Mouse (Mus musculus) olfactory bulb, adult 2 months (tissue): ENCODE results near the gene Asgr1. TPM values are rescaled to one million over a fixed set of nuclear protein-coding genes. Genes with fewer than 3 reads are reported as not detected.
"Not testable (repeated sequence)": the region's sequence is repeated elsewhere in the genome, so short reads cannot be mapped to it uniquely, and the experiment has no call there.

ENCODE experiments used
- H3K27ac ChIP-seq: fragments of 200-500 bp; 2 replicates; pipeline ENCODE4 v1.5.1; 2012; ENCODE audit warnings: low read depth, low read length; ENCODE audit not compliant: insufficient read depth
- H3K4me1 ChIP-seq: fragments of 200-500 bp; 2 replicates; pipeline ENCODE4 v1.6.1; 2012; ENCODE audit warnings: low read length; ENCODE audit not compliant: control insufficient read depth, insufficient read depth
- H3K4me3 ChIP-seq: fragments of 200-500 bp; 2 replicates; pipeline ENCODE4 v1.5.1; 2012; ENCODE audit warnings: mild to moderate bottlenecking, low read depth, low read length, moderate library complexity; ENCODE audit not compliant: insufficient read depth
- CTCF ChIP-seq: fragments of 200-500 bp; IDR thresholded peaks from 2 replicates; pipeline ENCODE4 v1.5.1; 2012; ENCODE audit warnings: low read depth, mild to moderate bottlenecking, low read length, moderate library complexity; ENCODE audit not compliant: insufficient read depth
- POLR2A ChIP-seq: fragments of 200-500 bp; IDR thresholded peaks from 2 replicates; pipeline ENCODE4 v1.6.1; 2012; ENCODE audit warnings: mild to moderate bottlenecking, low read depth, low read length, moderate library complexity; ENCODE audit not compliant: insufficient read depth
- WGBS: fragments of 180-500 bp; shearing (Covaris S2); methylation state at CpG from one replicate; pipeline ENCODE4 v1.1.7; 2018; 5-methylcytosine and 5-hydroxymethylcytosine counted together
- polyA plus RNA-seq: library from polyadenylated mRNA; stranded (reverse); fragments of >200 nt; gene quantifications from 2 replicates; pipeline ENCODE4 v1.2.4, GENCODE M21; 2012; ENCODE audit warnings: low replicate concordance; ENCODE audit not compliant: missing spikeins, insufficient read depth, insufficient read length

The Asgr1 gene
- polyA plus RNA-seq, 1 experiment, result not detected

GRCm38 (mm10) chr11:70053156-70053555 lies 729 bp upstream of the Asgr1 start:
- WGBS, result 50% methylated on average over 7 of the region's 7 CpGs
- Histone ChIP-seq H3K4me1 (peaks cover 7% of the 10 kb centered on the region), H3K27ac (no peak overlapping the region), H3K4me3 (no peak overlapping the region)
- no peak for TF ChIP-seq CTCF
- no peak for TF ChIP-seq POLR2A

- Histone ChIP-seq H3K4me1 (peaks cover 4% of the 10 kb centered on the region; the same call in 1 of the 2 replicates), H3K27ac (no peak overlapping the region), H3K4me3 (no peak overlapping the region)
- 22% methylated on average over 18 of the region's 18 CpGs for WGBS
- TF ChIP-seq POLR2A (no peak), CTCF (peak; percentile 57; the same call in 1 of the 2 replicates)
Measured at GRCm38 (mm10) chr11:70055618-70056214, 1.8 kb downstream of the Asgr1 start.

- 76% methylated on average over 9 of the region's 9 CpGs for WGBS
- Histone ChIP-seq H3K27ac (no peak overlapping the region), H3K4me1 (peaks cover 4% of the 10 kb centered on the region; the same call in 1 of the 2 replicates), H3K4me3 (no peak overlapping the region)
- TF ChIP-seq POLR2A (no peak), CTCF (no peak)
Measured at GRCm38 (mm10) chr11:70057805-70058204, 3.9 kb downstream of the Asgr1 start.

GRCm38 (mm10) chr11:70059930-70060329 lies 6.0 kb downstream of the Asgr1 start:
- peaks cover 4% of the 10 kb centered on the region; the same call in 1 of the 2 replicates for H3K4me1 ChIP-seq
- no peak for TF ChIP-seq CTCF
- no peak for TF ChIP-seq POLR2A
- WGBS, result 75% methylated on average over 6 of the region's 6 CpGs
- no peak overlapping the region for H3K4me3 ChIP-seq
- H3K27ac ChIP-seq, result no peak overlapping the region

- no peak for TF ChIP-seq CTCF
- TF ChIP-seq POLR2A, result no peak
- Histone ChIP-seq H3K4me1 (no peaks in the 10 kb centered on the region), H3K4me3 (no peak overlapping the region), H3K27ac (no peak overlapping the region)
- WGBS, result 70% methylated on average over 3 of the region's 3 CpGs
Measured at GRCm38 (mm10) chr11:70063053-70063452, 9.2 kb downstream of the Asgr1 start.

GRCm38 (mm10) chr11:70066701-70067100 lies 12.8 kb downstream of the Asgr1 start:
- Histone ChIP-seq H3K4me3 (no peak overlapping the region), H3K4me1 (no peaks in the 10 kb centered on the region), H3K27ac (no peak overlapping the region)
- 78% methylated on average over 4 of the region's 4 CpGs for WGBS
- no peak for TF ChIP-seq POLR2A
- no peak for TF ChIP-seq CTCF

- TF ChIP-seq CTCF (no peak), POLR2A (no peak)
- Histone ChIP-seq H3K4me3 (no peak overlapping the region), H3K4me1 (no peaks in the 10 kb centered on the region), H3K27ac (no peak overlapping the region)
- 57% methylated on average over 3 of the region's 3 CpGs for WGBS
Measured at GRCm38 (mm10) chr11:70068245-70068644, 14.4 kb downstream of the Asgr1 start.

- H3K27ac ChIP-seq, result no peak overlapping the region
- WGBS, result 63% methylated on average over 6 of the region's 6 CpGs
- H3K4me3 ChIP-seq, result no peak overlapping the region
- H3K4me1 ChIP-seq, result no peaks in the 10 kb centered on the region
- TF ChIP-seq POLR2A (no peak), CTCF (no peak)
Measured at GRCm38 (mm10) chr11:70070057-70070456, 16.2 kb downstream of the Asgr1 start.

- 80% methylated on average over 3 of the region's 3 CpGs for WGBS
- H3K27ac ChIP-seq, result not testable (repeated sequence)
Measured at GRCm38 (mm10) chr11:70070603-70071002, 16.7 kb downstream of the Asgr1 start.

GRCm38 (mm10) chr11:70074379-70075071 lies 20.6 kb downstream of the Asgr1 start:
- Histone ChIP-seq H3K27ac (no peak overlapping the region), H3K4me3 (no peak overlapping the region), H3K4me1 (no peaks in the 10 kb centered on the region)
- WGBS, result 35% methylated on average over 17 of the region's 17 CpGs
- no peak for TF ChIP-seq POLR2A
- peak; percentile 35; the same call in 1 of the 2 replicates for TF ChIP-seq CTCF

More at GRCm38 (mm10) chr11:70070603-70071002, 16.7 kb downstream of the Asgr1 start:
- not testable (repeated sequence) for H3K4me1 ChIP-seq, H3K4me3 ChIP-seq
